Mouse (Mus musculus) spleen, adult 2 months (tissue): ENCODE measurements around the gene Tm4sf1. TPM values are rescaled to one million over a fixed set of nuclear protein-coding genes. Genes with fewer than 3 reads are reported as not detected.

ENCODE experiments used
- DNase-seq, 2 experiments: peaks; one replicate each; pipeline versions ENCODE4 v3.0.0 to v3.0.0-alpha.2; 2012 to 2021; ENCODE audit warnings: low spot score in 2 of 2, low read depth in 1 of 2
- H3K27ac ChIP-seq: fragments of 200-500 bp; 2 replicates; pipeline ENCODE4 v1.5.1; 2012; ENCODE audit warnings: low read length, inconsistent platforms; ENCODE audit not compliant: insufficient read depth
- H3K27me3 ChIP-seq: fragments of 200-500 bp; 2 replicates; pipeline ENCODE4 v1.6.1; 2012; ENCODE audit warnings: mild to moderate bottlenecking, moderate library complexity, low read length, inconsistent platforms; ENCODE audit not compliant: control insufficient read depth, insufficient read depth
- H3K36me3 ChIP-seq: fragments of 200-500 bp; 2 replicates; pipeline ENCODE4 v1.6.1; 2012; ENCODE audit warnings: mild to moderate bottlenecking, low read length, inconsistent platforms; ENCODE audit not compliant: control insufficient read depth, insufficient read depth
- H3K4me1 ChIP-seq: fragments of 200-500 bp; 2 replicates; pipeline ENCODE4 v1.6.1; 2011; ENCODE audit warnings: inconsistent platforms; ENCODE audit not compliant: control insufficient read depth, insufficient read depth, insufficient read length
- H3K4me3 ChIP-seq: fragments of 200-500 bp; 2 replicates; pipeline ENCODE4 v1.5.1; 2011; ENCODE audit warnings: mild to moderate bottlenecking, inconsistent platforms; ENCODE audit not compliant: insufficient read depth, insufficient read length; ENCODE audit errors: extremely low read depth
- CTCF ChIP-seq: fragments of 200-500 bp; IDR thresholded peaks from 2 replicates; pipeline ENCODE4 v1.5.1; 2011; ENCODE audit warnings: mild to moderate bottlenecking, inconsistent platforms; ENCODE audit not compliant: insufficient read depth, insufficient read length, insufficient replicate concordance; ENCODE audit errors: extremely low read depth
- POLR2A ChIP-seq: fragments of 200-500 bp; IDR thresholded peaks from 2 replicates; pipeline ENCODE4 v1.6.1; 2011; ENCODE audit warnings: low read depth, low read length, inconsistent platforms
- WGBS: fragments of 180-500 bp; shearing (Covaris S2); methylation state at CpG from one replicate; pipeline ENCODE4 v1.1.7; 2018; 5-methylcytosine and 5-hydroxymethylcytosine counted together
- polyA plus RNA-seq: library from polyadenylated mRNA; depleted of rRNA; stranded (reverse); fragments of >200 nt; gene quantifications from 2 replicates; pipeline ENCODE4 v1.2.3, GENCODE M21; 2012; rRNA removed

The Tm4sf1 gene
- 22.5 and 24.5 TPM in 2 replicates for polyA plus RNA-seq

- no peaks in the 10 kb centered on the region for H3K4me1 ChIP-seq
- no peak for DNase-seq
- H3K4me3 ChIP-seq: no peak within 1 kb of the TSS
- TF ChIP-seq POLR2A (no peak), CTCF (no peak)
- no peak within 1 kb of the TSS for H3K27ac ChIP-seq
- H3K36me3 ChIP-seq: no peaks in the 10 kb centered on the region
- no peaks in the 10 kb centered on the region for H3K27me3 ChIP-seq
- WGBS: 73% methylated on average over 2 of the region's 2 CpGs
These were observed at the start of gene Tm4sf1 for GRCm38 (mm10) chr3:57301921-57302539. Gene Tm4sf1, minus strand, starts transcription at chr3:57301988.

- 75% methylated on average over 5 of the region's 5 CpGs for WGBS
- no peak overlapping the region for H3K4me3 ChIP-seq
- H3K27me3 ChIP-seq: no peaks in the 10 kb centered on the region
- no peak overlapping the region for H3K27ac ChIP-seq
- no peaks in the 10 kb centered on the region for H3K36me3 ChIP-seq
- no peaks in the 10 kb centered on the region for H3K4me1 ChIP-seq
- TF ChIP-seq CTCF (no peak), POLR2A (no peak)
- no peak for DNase-seq
These were observed 43.0 kb upstream of the Tm4sf1 start for GRCm38 (mm10) chr3:57344811-57345210.

GRCm38 (mm10) chr3:57343837-57344607, 42.2 kb upstream of the Tm4sf1 start:
- WGBS: 84% methylated on average over 11 of the region's 11 CpGs
- H3K4me3 ChIP-seq: no peak overlapping the region
- no peak overlapping the region for H3K27ac ChIP-seq
- H3K27me3 ChIP-seq: no peaks in the 10 kb centered on the region
- no peak for TF ChIP-seq CTCF
- no peak for TF ChIP-seq POLR2A
- DNase-seq: no peak
- H3K4me1 ChIP-seq: no peaks in the 10 kb centered on the region
- no peaks in the 10 kb centered on the region for H3K36me3 ChIP-seq

GRCm38 (mm10) chr3:57342976-57343375, 41.2 kb upstream of the Tm4sf1 start:
- Histone ChIP-seq H3K4me3 (no peak overlapping the region), H3K27ac (no peak overlapping the region), H3K36me3 (no peaks in the 10 kb centered on the region), H3K4me1 (no peaks in the 10 kb centered on the region), H3K27me3 (no peaks in the 10 kb centered on the region)
- TF ChIP-seq CTCF (no peak), POLR2A (no peak)
- 88% methylated on average over 4 of the region's 4 CpGs for WGBS
- DNase-seq: no peak

GRCm38 (mm10) chr3:57341321-57341720, 39.5 kb upstream of the Tm4sf1 start:
- Histone ChIP-seq H3K4me3 (no peak overlapping the region), H3K36me3 (no peaks in the 10 kb centered on the region), H3K27me3 (no peaks in the 10 kb centered on the region), H3K4me1 (no peaks in the 10 kb centered on the region), H3K27ac (no peak overlapping the region)
- WGBS: 66% methylated on average over 3 of the region's 3 CpGs
- DNase-seq: no peak
- TF ChIP-seq CTCF (no peak), POLR2A (no peak)

GRCm38 (mm10) chr3:57335080-57335815, 33.5 kb upstream of the Tm4sf1 start:
- 72% methylated on average over 3 of the region's 3 CpGs for WGBS
- no peak overlapping the region for H3K4me3 ChIP-seq
- no peak for DNase-seq
- H3K36me3 ChIP-seq: no peaks in the 10 kb centered on the region
- H3K4me1 ChIP-seq: no peaks in the 10 kb centered on the region
- H3K27ac ChIP-seq: no peak overlapping the region
- no peaks in the 10 kb centered on the region for H3K27me3 ChIP-seq
- TF ChIP-seq POLR2A: no peak
- TF ChIP-seq CTCF: no peak
